Mouse (Mus musculus) neural tube, embryonic 13.5 days (tissue): ENCODE measurements around the gene Wasf3. TPM values are rescaled to one million over a fixed set of nuclear protein-coding genes. Genes with fewer than 3 reads are reported as not detected.

Experiments
- ATAC-seq: fragments of 200-750 bp; cut with Nextera tagmentation; 2 replicates; pipeline ENCODE4 v1.8.0; 2017; ENCODE audit warnings: low read depth, mild to moderate bottlenecking, moderate TSS enrichment, moderate library complexity
- H3K27ac ChIP-seq: fragments of 300-500 bp; sonication (generic); replicated peaks from 2 replicates; pipeline ENCODE4 v1.5.1; 2015; ENCODE audit warnings: moderate library complexity, mild to moderate bottlenecking, inconsistent platforms
- H3K27me3 ChIP-seq: fragments of 300-500 bp; sonication (generic); 2 replicates; pipeline ENCODE4 v1.6.1; 2015; ENCODE audit warnings: mild to moderate bottlenecking, inconsistent platforms
- H3K36me3 ChIP-seq: fragments of 300-500 bp; sonication (generic); 2 replicates; pipeline ENCODE4 v1.6.1; 2015; ENCODE audit warnings: mild to moderate bottlenecking, inconsistent platforms
- H3K4me1 ChIP-seq: fragments of 300-500 bp; sonication (generic); replicated peaks from 2 replicates; pipeline ENCODE4 v1.6.1; 2015; ENCODE audit warnings: inconsistent platforms
- H3K4me2 ChIP-seq: fragments of 300-500 bp; sonication (generic); 2 replicates; pipeline ENCODE4 v1.6.1; 2015; ENCODE audit warnings: inconsistent platforms, mild to moderate bottlenecking, moderate library complexity
- H3K4me3 ChIP-seq: fragments of 300-500 bp; sonication (generic); 2 replicates; pipeline ENCODE4 v1.5.1; 2015; ENCODE audit warnings: mild to moderate bottlenecking, inconsistent platforms
- H3K9ac ChIP-seq: fragments of 300-500 bp; sonication (generic); 2 replicates; pipeline ENCODE4 v1.6.1; 2015; ENCODE audit warnings: moderate library complexity, mild to moderate bottlenecking, inconsistent platforms
- H3K9me3 ChIP-seq: fragments of 300-500 bp; sonication (generic); 2 replicates; pipeline ENCODE4 v1.6.1; 2016; ENCODE audit warnings: inconsistent platforms
- WGBS: fragments of 180-500 bp; shearing (Covaris S2); methylation state at CpG from one replicate; pipeline ENCODE4 v1.1.7; 2015; 5-methylcytosine and 5-hydroxymethylcytosine counted together
- polyA plus RNA-seq: library from polyadenylated mRNA; unstranded; fragments of >200 nt; fragmentation: Nextera tagmentation; extraction: Ambion mirVana; gene quantifications from 2 replicates; pipeline ENCODE4 v1.2.1, GENCODE M21; 2015

Gene Wasf3
- polyA plus RNA-seq, 1 experiment from 2014 or later: 14.4 TPM

- H3K4me2 ChIP-seq: no peak overlapping the region
- ATAC-seq: no peak
- no peaks in the 10 kb centered on the region for H3K9me3 ChIP-seq
- no peak overlapping the region for H3K27ac ChIP-seq
- H3K9ac ChIP-seq: no peak overlapping the region
- no peaks in the 10 kb centered on the region for H3K27me3 ChIP-seq
- peaks cover 18% of the 10 kb centered on the region for H3K4me1 ChIP-seq
- H3K36me3 ChIP-seq: no peaks in the 10 kb centered on the region
- WGBS: 43% methylated on average over 2 of the region's 2 CpGs
- no peak overlapping the region for H3K4me3 ChIP-seq
These were observed 19.1 kb downstream of the Wasf3 start for GRCm38 (mm10) chr5:146403923-146404322.

- Histone ChIP-seq H3K36me3 (no peaks in the 10 kb centered on the region), H3K27me3 (no peaks in the 10 kb centered on the region), H3K4me3 (no peak overlapping the region), H3K4me2 (no peak overlapping the region), H3K4me1 (peaks cover 30% of the 10 kb centered on the region), H3K27ac (no peak overlapping the region), H3K9ac (no peak overlapping the region), H3K9me3 (no peaks in the 10 kb centered on the region)
- ATAC-seq: no peak
- WGBS: 100% methylated on average over 1 of the region's 1 CpGs
These were observed 21.3 kb downstream of the Wasf3 start for GRCm38 (mm10) chr5:146406133-146406532.

GRCm38 (mm10) chr5:146407791-146408190, 23.0 kb downstream of the Wasf3 start:
- ATAC-seq: no peak
- Histone ChIP-seq H3K36me3 (no peaks in the 10 kb centered on the region), H3K4me3 (no peak overlapping the region), H3K4me2 (no peak overlapping the region), H3K4me1 (peaks cover 36% of the 10 kb centered on the region), H3K27me3 (no peaks in the 10 kb centered on the region), H3K9me3 (no peaks in the 10 kb centered on the region), H3K9ac (no peak overlapping the region), H3K27ac (no peak overlapping the region)
- WGBS: 39% methylated on average over 3 of the region's 3 CpGs

GRCm38 (mm10) chr5:146408604-146409003, 23.8 kb downstream of the Wasf3 start:
- WGBS: 74% methylated on average over 8 of the region's 8 CpGs
- Histone ChIP-seq H3K9ac (no peak overlapping the region), H3K4me2 (no peak overlapping the region), H3K27ac (no peak overlapping the region), H3K9me3 (no peaks in the 10 kb centered on the region), H3K27me3 (no peaks in the 10 kb centered on the region), H3K36me3 (no peaks in the 10 kb centered on the region), H3K4me3 (no peak overlapping the region), H3K4me1 (peaks cover 44% of the 10 kb centered on the region)
- no peak for ATAC-seq

GRCm38 (mm10) chr5:146410821-146411220, 26.0 kb downstream of the Wasf3 start:
- H3K36me3 ChIP-seq: no peaks in the 10 kb centered on the region
- H3K4me2 ChIP-seq: no peak overlapping the region
- H3K4me1 ChIP-seq: peaks cover 59% of the 10 kb centered on the region
- ATAC-seq: no peak
- H3K9ac ChIP-seq: no peak overlapping the region
- no peaks in the 10 kb centered on the region for H3K9me3 ChIP-seq
- 39% methylated on average over 4 of the region's 4 CpGs for WGBS
- no peak overlapping the region for H3K27ac ChIP-seq
- H3K4me3 ChIP-seq: no peak overlapping the region
- no peaks in the 10 kb centered on the region for H3K27me3 ChIP-seq

GRCm38 (mm10) chr5:146412743-146413430, 28.1 kb downstream of the Wasf3 start:
- no peaks in the 10 kb centered on the region for H3K36me3 ChIP-seq
- H3K4me3 ChIP-seq: no peak overlapping the region
- H3K9ac ChIP-seq: no peak overlapping the region
- H3K27me3 ChIP-seq: no peaks in the 10 kb centered on the region
- peak; percentile 13; the same call in 1 of the 2 replicates for ATAC-seq
- peaks cover 72% of the 10 kb centered on the region for H3K4me1 ChIP-seq
- WGBS: 58% methylated on average over 15 of the region's 15 CpGs
- 0 out of 2 replicates have a peak overlapping the region, but pooled peaks have one; percentile 33 for H3K27ac ChIP-seq
- H3K4me2 ChIP-seq: no peak overlapping the region
- no peaks in the 10 kb centered on the region for H3K9me3 ChIP-seq

- WGBS: 89% methylated on average over 4 of the region's 4 CpGs
- H3K27ac ChIP-seq: no peak overlapping the region
- H3K27me3 ChIP-seq: no peaks in the 10 kb centered on the region
- no peak overlapping the region for H3K4me2 ChIP-seq
- no peak overlapping the region for H3K4me3 ChIP-seq
- H3K36me3 ChIP-seq: no peaks in the 10 kb centered on the region
- H3K9me3 ChIP-seq: no peaks in the 10 kb centered on the region
- peaks cover 69% of the 10 kb centered on the region for H3K4me1 ChIP-seq
- ATAC-seq: no peak
- no peak overlapping the region for H3K9ac ChIP-seq
These were observed 29.8 kb downstream of the Wasf3 start for GRCm38 (mm10) chr5:146414611-146415010.

GRCm38 (mm10) chr5:146415218-146415617, 30.4 kb downstream of the Wasf3 start:
- Histone ChIP-seq H3K4me1 (peaks cover 66% of the 10 kb centered on the region), H3K27ac (no peak overlapping the region), H3K9me3 (no peaks in the 10 kb centered on the region), H3K36me3 (no peaks in the 10 kb centered on the region), H3K4me3 (no peak overlapping the region), H3K27me3 (no peaks in the 10 kb centered on the region), H3K4me2 (no peak overlapping the region), H3K9ac (no peak overlapping the region)
- WGBS: 72% methylated on average over 12 of the region's 12 CpGs
- ATAC-seq: no peak

- Histone ChIP-seq H3K9me3 (no peaks in the 10 kb centered on the region), H3K4me3 (no peak overlapping the region), H3K27me3 (no peaks in the 10 kb centered on the region), H3K27ac (no peak overlapping the region; the same call in 1 of the 2 replicates), H3K9ac (no peak overlapping the region), H3K36me3 (no peaks in the 10 kb centered on the region), H3K4me1 (peaks cover 53% of the 10 kb centered on the region), H3K4me2 (no peak overlapping the region)
- WGBS: 68% methylated on average over 20 of the region's 20 CpGs
- ATAC-seq: no peak
These were observed 31.7 kb downstream of the Wasf3 start for GRCm38 (mm10) chr5:146416331-146417110.

GRCm38 (mm10) chr5:146418092-146418491, 33.3 kb downstream of the Wasf3 start:
- Histone ChIP-seq H3K4me1 (peaks cover 41% of the 10 kb centered on the region), H3K9me3 (no peaks in the 10 kb centered on the region), H3K4me2 (no peak overlapping the region), H3K4me3 (no peak overlapping the region), H3K36me3 (no peaks in the 10 kb centered on the region), H3K9ac (no peak overlapping the region), H3K27ac (no peak overlapping the region), H3K27me3 (no peaks in the 10 kb centered on the region)
- ATAC-seq: no peak
- 70% methylated on average over 7 of the region's 7 CpGs for WGBS

- no peaks in the 10 kb centered on the region for H3K36me3 ChIP-seq
- H3K9me3 ChIP-seq: no peaks in the 10 kb centered on the region
- 61% methylated on average over 1 of the region's 1 CpGs for WGBS
- no peak overlapping the region for H3K27ac ChIP-seq
- H3K4me1 ChIP-seq: peaks cover 33% of the 10 kb centered on the region
- no peaks in the 10 kb centered on the region for H3K27me3 ChIP-seq
- H3K9ac ChIP-seq: no peak overlapping the region
- no peak overlapping the region for H3K4me3 ChIP-seq
- no peak overlapping the region for H3K4me2 ChIP-seq
- ATAC-seq: no peak
These were observed 35.3 kb downstream of the Wasf3 start for GRCm38 (mm10) chr5:146420081-146420480.

- Histone ChIP-seq H3K9ac (no peak overlapping the region), H3K4me3 (no peak overlapping the region), H3K4me1 (peaks cover 22% of the 10 kb centered on the region), H3K27ac (no peak overlapping the region), H3K36me3 (0 out of 2 replicates have a peak, but pooled peaks cover 4% of the 10 kb centered on the region), H3K9me3 (no peaks in the 10 kb centered on the region), H3K27me3 (no peaks in the 10 kb centered on the region), H3K4me2 (no peak overlapping the region)
- ATAC-seq: peak; percentile 60
- 69% methylated on average over 8 of the region's 8 CpGs for WGBS
These were observed 40.0 kb downstream of the Wasf3 start for GRCm38 (mm10) chr5:146424711-146425326.
